Mouse (Mus musculus) lung, postnatal 0 days (tissue): ENCODE data around the gene Pdcd1. TPM values are rescaled to one million over a fixed set of nuclear protein-coding genes. Genes with fewer than 3 reads are reported as not detected.
"Not testable (repeated sequence)": the region's sequence is repeated elsewhere in the genome, so short reads cannot be mapped to it uniquely, and the experiment has no call there.

Source experiments
- ATAC-seq: fragments of 200-750 bp; cut with Nextera tagmentation; 2 replicates; pipeline ENCODE4 v1.8.0; 2017; ENCODE audit warnings: moderate library complexity
- DNase-seq: peaks from one replicate; pipeline ENCODE4 v3.0.0-alpha.2; 2016; ENCODE audit warnings: low spot score
- H3K27ac ChIP-seq: fragments of 300-500 bp; sonication (generic); 2 replicates; pipeline ENCODE4 v1.5.1; 2014; ENCODE audit warnings: antibody characterized with exemption, mild to moderate bottlenecking, low read length, mixed read lengths
- H3K27me3 ChIP-seq: fragments of 300-500 bp; sonication (generic); replicated peaks from 2 replicates; pipeline ENCODE4 v1.6.1; 2014; ENCODE audit warnings: low read length, mixed read lengths; ENCODE audit not compliant: insufficient read depth
- H3K36me3 ChIP-seq: fragments of 300-500 bp; sonication (generic); 2 replicates; pipeline ENCODE4 v1.6.1; 2014; ENCODE audit warnings: low read length, mixed read lengths; ENCODE audit not compliant: insufficient read depth
- H3K4me1 ChIP-seq: fragments of 300-500 bp; sonication (generic); 2 replicates; pipeline ENCODE4 v1.6.1; 2014; ENCODE audit warnings: antibody characterized with exemption, low read depth, low read length, mixed read lengths; ENCODE audit not compliant: insufficient read depth
- H3K4me2 ChIP-seq: fragments of 300-500 bp; sonication (generic); replicated peaks from 2 replicates; pipeline ENCODE4 v1.6.1; 2014; ENCODE audit warnings: low read depth, mild to moderate bottlenecking, low read length, moderate library complexity, mixed read lengths
- H3K4me3 ChIP-seq: fragments of 300-500 bp; sonication (generic); 2 replicates; pipeline ENCODE4 v1.5.1; 2014; ENCODE audit warnings: low read depth, low read length
- H3K9ac ChIP-seq: fragments of 300-500 bp; sonication (generic); replicated peaks from 2 replicates; pipeline ENCODE4 v1.6.1; 2014; ENCODE audit warnings: low read depth, mild to moderate bottlenecking
- H3K9me3 ChIP-seq: fragments of 300-500 bp; sonication (generic); 2 replicates; pipeline ENCODE4 v1.6.1; 2016; ENCODE audit warnings: low read length, mixed read lengths
- CTCF ChIP-seq: IDR thresholded peaks from 2 replicates; pipeline ENCODE4 v1.5.1; 2016; ENCODE audit warnings: antibody characterized with exemption, mild to moderate bottlenecking
- EP300 ChIP-seq: IDR thresholded peaks from 2 replicates; pipeline ENCODE4 v1.6.1; 2016; ENCODE audit warnings: antibody characterized with exemption, mild to moderate bottlenecking, control low read depth
- WGBS: fragments of 180-500 bp; shearing (Covaris S2); extraction: QIAGEN DNeasy Blood & Tissue Kit; methylation state at CpG from one replicate; pipeline ENCODE4 v1.1.7; 2014; 5-methylcytosine and 5-hydroxymethylcytosine counted together
- polyA plus RNA-seq: library from polyadenylated mRNA; unstranded; fragments of >200 nt; fragmentation: Nextera tagmentation; extraction: Ambion mirVana; gene quantifications from 2 replicates; pipeline ENCODE4 v1.2.1, GENCODE M21; 2015

The Pdcd1 gene
- polyA plus RNA-seq, 1 experiment from 2014 or later = 0.06 TPM

GRCm38 (mm10) chr1:94001023-94001422, 51.3 kb downstream of the Pdcd1 start:
- ATAC-seq = no peak
- 80% methylated on average over 2 of the region's 2 CpGs for WGBS

GRCm38 (mm10) chr1:93991491-93991890, 60.9 kb downstream of the Pdcd1 start:
- WGBS = 76% methylated on average over 3 of the region's 3 CpGs
- not testable (repeated sequence) for H3K27me3 ChIP-seq, H3K27ac ChIP-seq, H3K9ac ChIP-seq, H3K9me3 ChIP-seq, ATAC-seq, H3K36me3 ChIP-seq, H3K4me3 ChIP-seq, H3K4me1 ChIP-seq, H3K4me2 ChIP-seq, DNase-seq

More at GRCm38 (mm10) chr1:94001023-94001422, 51.3 kb downstream of the Pdcd1 start:
- DNase-seq = no peak
- no peak overlapping the region for H3K27ac ChIP-seq
- H3K9ac ChIP-seq = no peak overlapping the region
- H3K27me3 ChIP-seq = no peaks in the 10 kb centered on the region
- H3K9me3 ChIP-seq = no peaks in the 10 kb centered on the region
- no peak overlapping the region for H3K4me2 ChIP-seq
- H3K4me1 ChIP-seq = no peaks in the 10 kb centered on the region
- no peaks in the 10 kb centered on the region for H3K36me3 ChIP-seq
- H3K4me3 ChIP-seq = no peak overlapping the region
- TF ChIP-seq CTCF (no peak), EP300 (no peak)

GRCm38 (mm10) chr1:93991068-93991467, 61.3 kb downstream of the Pdcd1 start:
- H3K27ac ChIP-seq, H3K36me3 ChIP-seq, H3K9me3 ChIP-seq, DNase-seq, H3K27me3 ChIP-seq, H3K4me3 ChIP-seq, H3K9ac ChIP-seq, H3K4me2 ChIP-seq, H3K4me1 ChIP-seq, ATAC-seq: not testable (repeated sequence)
- 77% methylated on average over 2 of the region's 2 CpGs for WGBS

- not testable (repeated sequence) for H3K4me3 ChIP-seq, H3K4me2 ChIP-seq, H3K9ac ChIP-seq, H3K27me3 ChIP-seq, H3K9me3 ChIP-seq, H3K36me3 ChIP-seq, H3K27ac ChIP-seq, H3K4me1 ChIP-seq, DNase-seq, ATAC-seq
- WGBS = 77% methylated on average over 7 of the region's 8 CpGs
Observed at GRCm38 (mm10) chr1:93990209-93990608, 62.1 kb downstream of the Pdcd1 start, which contains the start of gene Gal3st2c. TSS of gene Gal3st2c (plus strand) at chr1:93990509.

GRCm38 (mm10) chr1:93988786-93989185, 63.6 kb downstream of the Pdcd1 start:
- H3K4me2 ChIP-seq = no peak overlapping the region
- no peak for ATAC-seq
- no peak overlapping the region for H3K9ac ChIP-seq
- H3K4me3 ChIP-seq = no peak overlapping the region
- TF ChIP-seq CTCF = no peak
- no peak for TF ChIP-seq EP300
- H3K36me3 ChIP-seq = no peaks in the 10 kb centered on the region
- H3K9me3 ChIP-seq = no peaks in the 10 kb centered on the region
- no peaks in the 10 kb centered on the region for H3K4me1 ChIP-seq
- no peaks in the 10 kb centered on the region for H3K27me3 ChIP-seq
- 52% methylated on average over 3 of the region's 3 CpGs for whole genome bisulfite sequencing
- DNase-seq = no peak
- H3K27ac ChIP-seq = no peak overlapping the region

Other genes starting within 250 kb of the Pdcd1 start
- 8.1 and 8.7 TPM in 2 replicates for gene Ing5, start 248.6 kb downstream of the Pdcd1 start, polyA plus RNA-seq
- gene D2hgdh, start 227.6 kb downstream of the Pdcd1 start, polyA plus RNA-seq = 7.2 and 8.7 TPM in 2 replicates
- gene Gal3st2, start 191.2 kb downstream of the Pdcd1 start, polyA plus RNA-seq = 0.19 and 0.25 TPM in 2 replicates
- 0.08 TPM in 1 of 2 replicates, not detected in the other for gene Gal3st2b, start 134.2 kb downstream of the Pdcd1 start, polyA plus RNA-seq
- not detected in 2 replicates for gene Gal3st2c, start 62.0 kb downstream of the Pdcd1 start, polyA plus RNA-seq
- gene Neu4, start 32.1 kb downstream of the Pdcd1 start, polyA plus RNA-seq = not detected in 2 replicates